28 mouse cellular contexts compared by ENCODE assay signal in genomic region chr15:31546291-31546690, GRCm38 (mm10). TPM values are rescaled to one million over a fixed set of nuclear protein-coding genes. Genes with fewer than 3 reads are reported as not detected.
A peak's percentile ranks its signal among the peaks of the same experiment; 100 is the strongest.
DNase-seq lines count a peak whose midpoint lies in the region; ATAC-seq and TF ChIP-seq lines count a peak whose summit lies in the region.
"Had no signal": no experiment of that assay in that cellular context is flagged by ENCODE, and none has a peak within 500 bp of the region (broad histone marks: within the 10 kb centered on the region; RNA-seq: fewer than 3 reads in every experiment).

No protein-coding gene starts in this region.

- TF ChIP-seq CTCF in C2C12 (IDR thresholded peaks at IDR 0.05; ENCODE audit: control insufficient read depth, insufficient read depth, insufficient read length) = no peak

- no peak for ATAC-seq in megakaryocyte, adult 5-6 weeks (ENCODE audit: poor library complexity, severe bottlenecking)
- no peak for ATAC-seq in CD4-positive, CD25-positive, alpha-beta regulatory T cell, adult 4 months
- ATAC-seq: forebrain, embryonic 14.5 days; intestine, embryonic 15.5 days had no signal

- H3ac ChIP-seq in C2C12 (ENCODE audit: control insufficient read depth, insufficient read length, low read depth) (no peak overlapping the region), myocyte (ENCODE audit: control insufficient read depth, insufficient read length) (no peak overlapping the region)

- H3K4me3 ChIP-seq in megakaryocyte, embryonic 14.5 days (replicated peaks) = peak overlapping the region; percentile 53
- no peak overlapping the region for H3K4me3 ChIP-seq in C2C12 (ENCODE audit: insufficient read depth, poor library complexity, severe bottlenecking)
- no peak overlapping the region for H3K4me3 ChIP-seq in myocyte
- H3K4me3 ChIP-seq: embryonic facial prominence, embryonic 12.5 days; embryonic facial prominence, embryonic 15.5 days; gastrocnemius, adult 2 months; heart, embryonic 15.5 days; hindbrain, embryonic 12.5 days; hindbrain, embryonic 15.5 days; intestine, embryonic 15.5 days had no signal

- H3K27me3 ChIP-seq in megakaryocyte, embryonic 14.5 days (replicated peaks) = no peaks in the 10 kb centered on the region
- no peaks in the 10 kb centered on the region for H3K27me3 ChIP-seq in C2C12 (ENCODE audit: control insufficient read depth, insufficient read depth, insufficient read length)
- no peaks in the 10 kb centered on the region for H3K27me3 ChIP-seq in myocyte (ENCODE audit: control insufficient read depth, insufficient read depth, insufficient read length)
- H3K27me3 ChIP-seq: embryonic facial prominence, embryonic 12.5 days; embryonic facial prominence, embryonic 15.5 days; heart, embryonic 15.5 days; hindbrain, embryonic 12.5 days; hindbrain, embryonic 15.5 days; intestine, embryonic 15.5 days had no signal

- peak overlapping the region; percentile 69 for H3K4me2 ChIP-seq in myocyte (ENCODE audit: low read depth)
- H3K4me2 ChIP-seq: embryonic facial prominence, embryonic 12.5 days; embryonic facial prominence, embryonic 15.5 days; heart, embryonic 11.5 days; heart, embryonic 15.5 days; hindbrain, embryonic 12.5 days; hindbrain, embryonic 15.5 days; intestine, embryonic 15.5 days had no signal

- H3K79me2 ChIP-seq in C2C12 (ENCODE audit: control insufficient read depth, insufficient read depth) (no peaks in the 10 kb centered on the region), myocyte (ENCODE audit: control insufficient read depth, insufficient read depth) (no peaks in the 10 kb centered on the region)

- H3K79me3 ChIP-seq in C2C12 (ENCODE audit: low read depth) = no peaks in the 10 kb centered on the region

- TF ChIP-seq POLR2A in myocyte (IDR thresholded peaks at IDR 0.05; ENCODE audit: insufficient read length, low read depth) = no peak

- peak; percentile 33 for DNase-seq in NIH3T3 (ENCODE audit: low read depth)
- DNase-seq in cerebellum, adult 11 months = no peak
- DNase-seq: adrenal gland, postnatal 10 days; adrenal gland, postnatal 36 days; cerebellum, adult 2 months; cerebellum, adult 9-11 months; cerebellum, postnatal 25 days; forebrain, postnatal 0 days; gastrocnemius, adult 2 months; gastrocnemius, postnatal 14 days; heart, adult 11 months; heart, postnatal 14 days; heart, postnatal 4 days; kidney, adult 11 months had no signal

- peaks cover 2% of the 10 kb centered on the region for H3K36me3 ChIP-seq in megakaryocyte, embryonic 14.5 days (replicated peaks; ENCODE audit: low read length)
- H3K36me3 ChIP-seq in C2C12 (ENCODE audit: control insufficient read depth, insufficient read depth) (no peaks in the 10 kb centered on the region), myocyte (ENCODE audit: control insufficient read depth, insufficient read depth) (no peaks in the 10 kb centered on the region)
- H3K36me3 ChIP-seq: embryonic facial prominence, embryonic 12.5 days; embryonic facial prominence, embryonic 15.5 days; heart, embryonic 15.5 days; hindbrain, embryonic 12.5 days; hindbrain, embryonic 15.5 days; intestine, embryonic 15.5 days had no signal

- no peaks in the 10 kb centered on the region for H3K9me3 ChIP-seq in megakaryocyte, embryonic 14.5 days
- H3K9me3 ChIP-seq: embryonic facial prominence, embryonic 12.5 days; embryonic facial prominence, embryonic 15.5 days; heart, embryonic 15.5 days; hindbrain, embryonic 12.5 days; hindbrain, embryonic 15.5 days; intestine, embryonic 15.5 days had no signal

- H3K4me1 ChIP-seq in megakaryocyte, embryonic 14.5 days = peaks cover 69% of the 10 kb centered on the region

TF ChIP-seq in C2C12, 6 proteins besides CTCF, POLR2A, EP300 and RAD21:
- TF ChIP-seq CEBPB (IDR thresholded peaks at IDR 0.05; ENCODE audit: low read depth) (no peak), FOSL1 (IDR thresholded peaks at IDR 0.05; ENCODE audit: insufficient read depth, low read length, poor library complexity, severe bottlenecking) (peak; percentile 46)

TF ChIP-seq in myocyte, 11 proteins besides CTCF, POLR2A, EP300 and RAD21:
- TF ChIP-seq MYOG (IDR thresholded peaks at IDR 0.05; ENCODE audit: control insufficient read depth in 1 of 3, insufficient read depth in 1 of 3, insufficient read length in 2 of 3, low read depth in 2 of 3) = no peak
TF ChIP-seq in myocyte: peak in this region for 0.

RNA-seq across cellular contexts. Expression of gene March6, which starts 15.4 kb away (rescaled TPM):
- polyA plus RNA-seq in megakaryocyte, embryonic 14.5 days (2012; ENCODE audit: insufficient read depth, low replicate concordance) = 18.8 and 34.5 TPM in 2 replicates
- total RNA-seq in megakaryocyte, adult 5-6 weeks (2015) = 35.7 and 38.4 TPM in 2 replicates
- total RNA-seq in megakaryocyte, adult 5-6 weeks (2017) = 31.1 and 34.2 TPM in 2 replicates
- polyA plus RNA-seq in C2C12 (2012; fragmentation: generic; extraction: Trizol) = 22.5 TPM
- 37.2 TPM for polyA plus RNA-seq in myocyte (2012; fragmentation: generic; extraction: Trizol)
- 10 to 100 TPM; 24.4 to 26.2 TPM for polyA plus RNA-seq in CD4-positive, CD25-positive, alpha-beta regulatory T cell, adult 4 months (2017; shearing (Covaris generic))

RNA-seq across cellular contexts. Expression of gene Cmbl, which starts 18.9 kb away (rescaled TPM):
- not detected in 2 replicates for polyA plus RNA-seq in megakaryocyte, embryonic 14.5 days (2012; ENCODE audit: insufficient read depth, low replicate concordance)
- 0.46 TPM in 1 of 2 replicates, not detected in the other for total RNA-seq in megakaryocyte, adult 5-6 weeks (2015)
- total RNA-seq in megakaryocyte, adult 5-6 weeks (2017) = 0.48 TPM in 1 of 2 replicates, not detected in the other
- polyA plus RNA-seq in C2C12 (2012; fragmentation: generic; extraction: Trizol) (5.3 TPM), myocyte (2012; fragmentation: generic; extraction: Trizol) (29.0 TPM)
- polyA plus RNA-seq in CD4-positive, CD25-positive, alpha-beta regulatory T cell, adult 4 months (2017; shearing (Covaris generic)) = not detected
- total RNA-seq: common myeloid progenitor, adult 5-6 weeks had no signal

RNA-seq across cellular contexts. Expression of gene Cct5, which starts 55.3 kb away (rescaled TPM):
- polyA plus RNA-seq in megakaryocyte, embryonic 14.5 days (2012; ENCODE audit: insufficient read depth, low replicate concordance) = 6.1 and 19.7 TPM in 2 replicates
- total RNA-seq in megakaryocyte, adult 5-6 weeks (2015) = 274 and 308 TPM in 2 replicates
- total RNA-seq in megakaryocyte, adult 5-6 weeks (2017) = 263 and 265 TPM in 2 replicates
- polyA plus RNA-seq in C2C12 (2012; fragmentation: generic; extraction: Trizol) (619 TPM), myocyte (2012; fragmentation: generic; extraction: Trizol) (521 TPM)
- polyA plus RNA-seq in CD4-positive, CD25-positive, alpha-beta regulatory T cell, adult 4 months (2017; shearing (Covaris generic)) = 100 to 1,000 TPM; 419 to 459 TPM

RNA-seq across cellular contexts. Expression of gene Fam173b, which starts 55.4 kb away (rescaled TPM):
- polyA plus RNA-seq in megakaryocyte, embryonic 14.5 days (2012; ENCODE audit: insufficient read depth, low replicate concordance) = 2.1 and 3.6 TPM in 2 replicates
- total RNA-seq in megakaryocyte, adult 5-6 weeks (2015) = 7.0 and 10.5 TPM in 2 replicates
- 5.6 and 8.0 TPM in 2 replicates for total RNA-seq in megakaryocyte, adult 5-6 weeks (2017)
- polyA plus RNA-seq in C2C12 (2012; fragmentation: generic; extraction: Trizol) = 34.0 TPM
- 37.8 TPM for polyA plus RNA-seq in myocyte (2012; fragmentation: generic; extraction: Trizol)
- polyA plus RNA-seq in CD4-positive, CD25-positive, alpha-beta regulatory T cell, adult 4 months (2017; shearing (Covaris generic)) = 10 to 100 TPM; 25.9 to 32.2 TPM

Comparison
In these comparisons a context has a peak if more than half of its experiments do, and no peak if none do; other contexts are left out.
1. RNA of gene Cct5, which starts 55.3 kb away (polyA plus RNA-seq): 619 TPM in C2C12 (single experiment), 521 TPM in myocyte (single experiment) and 419 to 459 TPM in CD4-positive, CD25-positive, alpha-beta regulatory T cell, adult 4 months; 6.1 to 19.7 TPM in megakaryocyte, embryonic 14.5 days; every median in the first group is over 10 times any median in the second.